Mouse (Mus musculus) spleen, adult 18-20 months (tissue): ENCODE measurements around the gene Neu3.

ENCODE experiments used
- DNase-seq, 2 experiments: peaks; one replicate each; pipeline ENCODE4 v3.0.0; 2022; ENCODE audit warnings: mixed read lengths in 2 of 2

Gene Neu3

GRCm38 (mm10) chr7:99828083-99828570, at the start of gene Neu3:
Gene Neu3 (minus strand): TSS chr7:99828417.
- peak; percentile 79 to 92 for DNase-seq

GRCm38 (mm10) chr7:99876345-99876744, 48.1 kb upstream of the Neu3 start:
- peak; percentile 44 to 81 for DNase-seq

GRCm38 (mm10) chr7:99875891-99876290, 47.7 kb upstream of the Neu3 start:
- DNase-seq = no peak

- DNase-seq = no peak
Observed at GRCm38 (mm10) chr7:99873965-99874364, 45.7 kb upstream of the Neu3 start.

- DNase-seq = no peak
Observed at GRCm38 (mm10) chr7:99869296-99869695, 41.1 kb upstream of the Neu3 start.

GRCm38 (mm10) chr7:99865219-99865618, 37.0 kb upstream of the Neu3 start:
- DNase-seq = no peak

GRCm38 (mm10) chr7:99864241-99865028, 36.2 kb upstream of the Neu3 start:
- no peak for DNase-seq

- DNase-seq = no peak
Observed at GRCm38 (mm10) chr7:99863362-99863761, 35.1 kb upstream of the Neu3 start, which contains the start of gene Spcs2. Gene Spcs2 (minus strand): TSS chr7:99863462.

- DNase-seq = peak; percentile 89 to 90
Observed at GRCm38 (mm10) chr7:99858813-99859585, 30.8 kb upstream of the Neu3 start, which contains the start of gene Xrra1. Gene Xrra1 (plus strand): TSS chr7:99859116.

- DNase-seq = no peak
Observed at GRCm38 (mm10) chr7:99858175-99858812, 30.1 kb upstream of the Neu3 start.

- no peak for DNase-seq
Observed at GRCm38 (mm10) chr7:99856266-99856861, 28.1 kb upstream of the Neu3 start.

- no peak for DNase-seq
Observed at GRCm38 (mm10) chr7:99854311-99854710, 26.1 kb upstream of the Neu3 start.

- no peak for DNase-seq
Observed at GRCm38 (mm10) chr7:99853350-99853749, 25.1 kb upstream of the Neu3 start.

GRCm38 (mm10) chr7:99851618-99852017, 23.4 kb upstream of the Neu3 start:
- DNase-seq = no peak

- DNase-seq = no peak
Observed at GRCm38 (mm10) chr7:99851121-99851520, 22.9 kb upstream of the Neu3 start.

- no peak for DNase-seq
Observed at GRCm38 (mm10) chr7:99850534-99850933, 22.3 kb upstream of the Neu3 start.

GRCm38 (mm10) chr7:99845533-99846236, 17.5 kb upstream of the Neu3 start:
- DNase-seq = no peak

- DNase-seq = no peak
Observed at GRCm38 (mm10) chr7:99838241-99838640, 10.0 kb upstream of the Neu3 start.

GRCm38 (mm10) chr7:99837358-99838071, 9.3 kb upstream of the Neu3 start:
- no peak for DNase-seq

GRCm38 (mm10) chr7:99836781-99837180, 8.6 kb upstream of the Neu3 start:
- DNase-seq = no peak

GRCm38 (mm10) chr7:99834314-99834853, 6.2 kb upstream of the Neu3 start:
- no peak for DNase-seq
